Mouse (Mus musculus): ENCODE data around the gene Nhsl1.

- TF ChIP-seq CTCF (IDR thresholded peaks at IDR 0.05; ENCODE audit: control insufficient read depth, insufficient read depth, insufficient replicate concordance, low read depth, low read length): peak; percentile 59; the same call in 1 of the 2 replicates
- TF ChIP-seq POLR2A (IDR thresholded peaks at IDR 0.05; ENCODE audit: control insufficient read depth, low read depth, low read length): no peak
Observed at GRCm38 (mm10) chr10:18545813-18546235, 227.0 kb downstream of the Nhsl1 start, which contains the start of gene Hebp2.

All from testis, adult 2 months (tissue).